Mouse (Mus musculus): ENCODE measurements around the gene Ncf1.

Ncf1 gene

GRCm38 (mm10) chr5:134244890-134245289, 15.5 kb upstream of the Ncf1 start:
- in situ Hi-C loops (cut with MboI, MseI) = no loop called here

- in situ Hi-C loops (cut with MboI, MseI) = no loop called here
These were observed 14.4 kb upstream of the Ncf1 start for GRCm38 (mm10) chr5:134243661-134244436.

GRCm38 (mm10) chr5:134241831-134242230, 12.4 kb upstream of the Ncf1 start:
- in situ Hi-C loops (cut with MboI, MseI) = no loop called here

- in situ Hi-C loops (cut with MboI, MseI) = no loop called here
These were observed 8.7 kb upstream of the Ncf1 start for GRCm38 (mm10) chr5:134237936-134238760.

- in situ Hi-C loops (cut with MboI, MseI) = no loop called here
These were observed 8.1 kb upstream of the Ncf1 start for GRCm38 (mm10) chr5:134237508-134237907.

GRCm38 (mm10) chr5:134236796-134237195, 7.4 kb upstream of the Ncf1 start:
- in situ Hi-C loops (cut with MboI, MseI) = no loop called here

- in situ Hi-C loops (cut with MboI, MseI) = no loop called here
These were observed 6.8 kb upstream of the Ncf1 start for GRCm38 (mm10) chr5:134236241-134236640.

- in situ Hi-C loops (cut with MboI, MseI) = no loop called here
These were observed 5.7 kb upstream of the Ncf1 start for GRCm38 (mm10) chr5:134235111-134235510.

- in situ Hi-C loops (cut with MboI, MseI) = no loop called here
These were observed 4.8 kb upstream of the Ncf1 start for GRCm38 (mm10) chr5:134234205-134234604.

- in situ Hi-C loops (cut with MboI, MseI) = no loop called here
These were observed 3.8 kb upstream of the Ncf1 start for GRCm38 (mm10) chr5:134233244-134233651.

- in situ Hi-C loops (cut with MboI, MseI) = no loop called here
These were observed 3.1 kb upstream of the Ncf1 start for GRCm38 (mm10) chr5:134232568-134232967.

- in situ Hi-C loops (cut with MboI, MseI) = no loop called here
These were observed 2.7 kb upstream of the Ncf1 start for GRCm38 (mm10) chr5:134232111-134232510.

GRCm38 (mm10) chr5:134231376-134231775, 2.0 kb upstream of the Ncf1 start:
- in situ Hi-C loops (cut with MboI, MseI) = no loop called here

- in situ Hi-C loops (cut with MboI, MseI) = no loop called here
These were observed 1.2 kb downstream of the Ncf1 start for GRCm38 (mm10) chr5:134228249-134228638.

GRCm38 (mm10) chr5:134227574-134228248, 1.7 kb downstream of the Ncf1 start:
- in situ Hi-C loops (cut with MboI, MseI) = no loop called here

- in situ Hi-C loops (cut with MboI, MseI) = no loop called here
These were observed 2.5 kb downstream of the Ncf1 start for GRCm38 (mm10) chr5:134226946-134227345.

- in situ Hi-C loops (cut with MboI, MseI) = no loop called here
These were observed 4.1 kb downstream of the Ncf1 start for GRCm38 (mm10) chr5:134225110-134225901.

GRCm38 (mm10) chr5:134221708-134222150, 7.7 kb downstream of the Ncf1 start:
- in situ Hi-C loops (cut with MboI, MseI) = no loop called here

GRCm38 (mm10) chr5:134221278-134221677, 8.1 kb downstream of the Ncf1 start:
- in situ Hi-C loops (cut with MboI, MseI) = no loop called here

- in situ Hi-C loops (cut with MboI, MseI) = no loop called here
These were observed 11.5 kb downstream of the Ncf1 start for GRCm38 (mm10) chr5:134217900-134218299.
